Mouse (Mus musculus) kidney, adult 2 months (tissue): ENCODE results near the gene Cct5.

Source experiments
- CTCF ChIP-seq: fragments of 200-500 bp; conservative IDR thresholded peaks from 2 replicates; pipeline ENCODE4 v1.5.1; 2011; ENCODE audit warnings: low read depth, mild to moderate bottlenecking, control low read depth, low read length, moderate library complexity, mixed read lengths; ENCODE audit not compliant: insufficient read depth, insufficient read length
- POLR2A ChIP-seq: fragments of 200-500 bp; IDR thresholded peaks from one replicate; pipeline ENCODE4 v1.6.1; 2011; ENCODE audit warnings: low read depth, low read length, control low read depth

GRCm38 (mm10) chr15:31647851-31648569, 46.4 kb upstream of the Cct5 start:
- no peak for TF ChIP-seq CTCF
- TF ChIP-seq POLR2A = no peak
